Mouse (Mus musculus) olfactory bulb, adult 2 months (tissue): ENCODE results near the gene Usp13. TPM values are rescaled to one million over a fixed set of nuclear protein-coding genes. Genes with fewer than 3 reads are reported as not detected.

Experiments used
- H3K27ac ChIP-seq: fragments of 200-500 bp; 2 replicates; pipeline ENCODE4 v1.5.1; 2012; ENCODE audit warnings: low read depth, low read length; ENCODE audit not compliant: insufficient read depth
- H3K4me1 ChIP-seq: fragments of 200-500 bp; 2 replicates; pipeline ENCODE4 v1.6.1; 2012; ENCODE audit warnings: low read length; ENCODE audit not compliant: control insufficient read depth, insufficient read depth
- H3K4me3 ChIP-seq: fragments of 200-500 bp; 2 replicates; pipeline ENCODE4 v1.5.1; 2012; ENCODE audit warnings: mild to moderate bottlenecking, low read depth, low read length, moderate library complexity; ENCODE audit not compliant: insufficient read depth
- CTCF ChIP-seq: fragments of 200-500 bp; IDR thresholded peaks from 2 replicates; pipeline ENCODE4 v1.5.1; 2012; ENCODE audit warnings: low read depth, mild to moderate bottlenecking, low read length, moderate library complexity; ENCODE audit not compliant: insufficient read depth
- POLR2A ChIP-seq: fragments of 200-500 bp; IDR thresholded peaks from 2 replicates; pipeline ENCODE4 v1.6.1; 2012; ENCODE audit warnings: mild to moderate bottlenecking, low read depth, low read length, moderate library complexity; ENCODE audit not compliant: insufficient read depth
- WGBS: fragments of 180-500 bp; shearing (Covaris S2); methylation state at CpG from one replicate; pipeline ENCODE4 v1.1.7; 2018; 5-methylcytosine and 5-hydroxymethylcytosine counted together
- polyA plus RNA-seq: library from polyadenylated mRNA; stranded (reverse); fragments of >200 nt; gene quantifications from 2 replicates; pipeline ENCODE4 v1.2.4, GENCODE M21; 2012; ENCODE audit warnings: low replicate concordance; ENCODE audit not compliant: missing spikeins, insufficient read depth, insufficient read length

Usp13 gene
- not detected in 2 replicates for polyA plus RNA-seq

- Histone ChIP-seq H3K4me1 (peaks cover 13% of the 10 kb centered on the region), H3K4me3 (peak within 1 kb of the TSS; percentile 92), H3K27ac (peak within 1 kb of the TSS; percentile 93)
- TF ChIP-seq CTCF (no peak), POLR2A (no peak)
- WGBS, result under 1% methylated on average over 83 of the region's 84 CpGs
Observed at GRCm38 (mm10) chr3:32817357-32818326, at the start of gene Usp13. Gene Usp13, plus strand, starts transcription at chr3:32817546.

- WGBS, result 80% methylated on average over 2 of the region's 2 CpGs
- no peak overlapping the region for H3K4me3 ChIP-seq
- H3K4me1 ChIP-seq, result no peaks in the 10 kb centered on the region
- TF ChIP-seq CTCF, result no peak
- no peak for TF ChIP-seq POLR2A
- no peak overlapping the region for H3K27ac ChIP-seq
Observed at GRCm38 (mm10) chr3:32770781-32771180, 46.6 kb upstream of the Usp13 start.

GRCm38 (mm10) chr3:32817001-32817356 is 367 bp upstream of the Usp13 start:
- under 1% methylated on average over 9 of the region's 9 CpGs for WGBS

GRCm38 (mm10) chr3:32818327-32818900 is 1.1 kb downstream of the Usp13 start:
- H3K4me3 ChIP-seq, result peak overlapping the region; percentile 92
- peaks cover 16% of the 10 kb centered on the region for H3K4me1 ChIP-seq
- WGBS, result 3% methylated on average over 12 of the region's 12 CpGs
- TF ChIP-seq CTCF (no peak), POLR2A (no peak)
- H3K27ac ChIP-seq, result peak overlapping the region; percentile 16; the same call in 1 of the 2 replicates

More at GRCm38 (mm10) chr3:32817001-32817356, 367 bp upstream of the Usp13 start:
- peaks cover 8% of the 10 kb centered on the region; the same call in 1 of the 2 replicates for H3K4me1 ChIP-seq
- no peak for TF ChIP-seq POLR2A
- TF ChIP-seq CTCF, result no peak
- H3K4me3 ChIP-seq, result peak overlapping the region; percentile 92
- H3K27ac ChIP-seq, result peak overlapping the region; percentile 93

- no peak overlapping the region for H3K4me3 ChIP-seq
- 60% methylated on average over 3 of the region's 3 CpGs for WGBS
- no peak for TF ChIP-seq CTCF
- no peak for TF ChIP-seq POLR2A
- no peak overlapping the region for H3K27ac ChIP-seq
- H3K4me1 ChIP-seq, result peaks cover 29% of the 10 kb centered on the region
Observed at GRCm38 (mm10) chr3:32822620-32823019, 5.3 kb downstream of the Usp13 start.

GRCm38 (mm10) chr3:32824923-32825322 is 7.6 kb downstream of the Usp13 start:
- TF ChIP-seq CTCF (no peak), POLR2A (no peak)
- H3K4me1 ChIP-seq, result peaks cover 26% of the 10 kb centered on the region
- no peak overlapping the region for H3K27ac ChIP-seq
- H3K4me3 ChIP-seq, result no peak overlapping the region
- 92% methylated on average over 5 of the region's 5 CpGs for WGBS

- no peak overlapping the region for H3K27ac ChIP-seq
- 26% methylated on average over 3 of the region's 3 CpGs for WGBS
Observed at GRCm38 (mm10) chr3:32825964-32826479, 8.7 kb downstream of the Usp13 start.

GRCm38 (mm10) chr3:32826701-32827100 is 9.4 kb downstream of the Usp13 start:
- peaks cover 24% of the 10 kb centered on the region for H3K4me1 ChIP-seq
- 26% methylated on average over 6 of the region's 6 CpGs for WGBS
- no peak overlapping the region for H3K27ac ChIP-seq
- no peak overlapping the region for H3K4me3 ChIP-seq
- no peak for TF ChIP-seq CTCF
- no peak for TF ChIP-seq POLR2A

More at GRCm38 (mm10) chr3:32825964-32826479, 8.7 kb downstream of the Usp13 start:
- no peak for TF ChIP-seq CTCF
- TF ChIP-seq POLR2A, result no peak
- Histone ChIP-seq H3K4me3 (no peak overlapping the region), H3K4me1 (peaks cover 26% of the 10 kb centered on the region)
